Mouse (Mus musculus) embryo, embryonic 11.5 days (tissue): ENCODE results near the gene Slain1.
"Not testable (repeated sequence)": the region's sequence is repeated elsewhere in the genome, so short reads cannot be mapped to it uniquely, and the experiment has no call there.

Experiments
- DNase-seq: peaks from one replicate; pipeline ENCODE4 v3.0.0-alpha.2; 2012; ENCODE audit warnings: low read depth, low spot score

Gene Slain1

GRCm38 (mm10) chr14:103720637-103721355 lies 70.8 kb downstream of the Slain1 start:
- peak; percentile 39 for DNase-seq

- no peak for DNase-seq
These were observed 73.3 kb downstream of the Slain1 start for GRCm38 (mm10) chr14:103723314-103723713.

GRCm38 (mm10) chr14:103723841-103724240 lies 73.8 kb downstream of the Slain1 start:
- no peak for DNase-seq

DNA sequence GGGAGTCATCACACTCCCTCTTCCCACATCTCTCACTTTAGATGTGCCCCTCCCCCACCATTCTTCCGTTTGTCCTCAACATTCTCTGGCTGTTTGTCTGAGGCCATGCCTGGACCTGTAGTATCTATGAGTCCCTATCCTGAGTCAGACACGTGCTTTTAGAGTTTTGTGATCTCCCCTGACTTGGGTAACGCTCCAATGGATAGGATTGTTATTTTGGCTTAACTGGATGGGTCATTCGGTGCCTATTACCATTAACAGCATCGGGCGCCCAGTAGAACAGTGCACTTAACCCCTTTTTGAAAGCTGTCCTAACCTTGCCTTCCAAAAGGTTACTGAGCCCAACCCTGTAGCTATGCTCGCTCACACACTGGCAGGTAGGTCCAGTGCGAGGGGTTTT lies 78.5 kb downstream of the Slain1 start:
- no peak for DNase-seq

DNA sequence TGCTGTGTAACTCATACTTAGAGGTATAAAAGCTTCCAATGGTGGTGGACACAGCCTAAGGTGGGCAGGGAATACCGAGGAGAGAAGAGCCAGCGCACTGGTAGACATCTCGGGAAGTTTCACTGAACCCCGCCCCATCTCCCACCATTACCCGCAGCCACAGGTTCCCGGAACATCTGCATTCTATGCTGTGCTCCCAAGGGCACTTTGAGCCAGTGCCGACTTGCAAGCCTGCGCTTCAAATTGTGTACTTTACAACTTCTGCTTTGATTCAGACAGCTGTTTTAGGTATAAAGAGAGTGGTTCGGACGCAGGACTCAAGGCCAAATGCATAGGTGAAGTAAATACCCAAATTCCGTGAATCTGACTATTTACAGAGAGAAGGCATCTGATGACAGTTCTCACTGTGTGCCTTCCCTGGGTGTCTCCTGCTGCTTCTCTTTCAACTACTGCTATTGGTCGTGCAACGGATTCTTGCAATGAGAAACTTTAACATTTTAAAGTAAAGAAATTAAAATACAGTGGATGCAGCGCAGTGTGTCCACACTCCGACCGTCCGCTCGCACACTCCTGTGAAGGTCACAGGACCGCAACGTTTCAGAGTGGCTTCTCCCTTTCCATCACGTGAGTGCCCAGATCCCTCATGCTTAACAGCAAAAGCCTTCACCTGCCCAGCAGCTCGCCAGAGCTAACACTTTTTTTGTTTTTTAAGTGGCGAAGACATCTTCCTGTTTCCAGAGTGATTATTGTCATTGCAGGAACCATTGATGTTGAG lies 79.1 kb downstream of the Slain1 start:
- no peak for DNase-seq

DNA sequence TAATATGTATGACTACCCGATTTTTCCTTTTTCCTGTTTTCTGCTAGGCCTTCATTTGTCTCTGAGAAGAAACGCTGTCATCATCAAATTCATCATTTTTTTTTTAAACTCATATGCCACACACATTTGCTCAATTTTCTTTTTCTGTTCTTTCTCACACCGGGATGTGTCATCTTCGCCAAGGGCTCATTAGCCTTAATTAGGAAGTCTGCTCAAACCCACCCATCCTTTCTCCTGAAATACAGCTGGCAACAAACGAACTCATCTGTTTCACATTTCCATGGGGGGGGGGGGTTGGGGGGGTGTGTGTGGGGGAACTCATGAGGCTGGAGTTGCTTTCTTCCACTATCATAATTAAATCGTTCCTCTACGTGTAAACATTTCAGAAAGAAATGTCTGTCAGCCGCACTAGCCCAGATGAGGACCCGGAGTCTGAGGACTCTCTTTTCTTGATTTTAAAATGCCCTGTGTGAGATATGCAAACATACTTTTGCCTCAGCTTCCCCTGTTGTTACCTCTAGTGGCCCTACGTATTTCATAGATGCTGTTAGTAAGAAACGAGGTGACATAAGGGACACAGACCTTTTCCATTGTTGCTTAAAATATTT lies 79.8 kb downstream of the Slain1 start:
- DNase-seq, result no peak

- DNase-seq, result no peak
These were observed 82.6 kb downstream of the Slain1 start for GRCm38 (mm10) chr14:103732626-103733025.

GRCm38 (mm10) chr14:103741216-103741615 lies 91.2 kb downstream of the Slain1 start:
- DNase-seq, result no peak

GRCm38 (mm10) chr14:103742150-103742549 lies 92.1 kb downstream of the Slain1 start:
- no peak for DNase-seq

GRCm38 (mm10) chr14:103747345-103747744 lies 97.3 kb downstream of the Slain1 start:
- DNase-seq, result no peak

- not testable (repeated sequence) for DNase-seq
These were observed 100.6 kb downstream of the Slain1 start for GRCm38 (mm10) chr14:103750638-103751037.

DNA sequence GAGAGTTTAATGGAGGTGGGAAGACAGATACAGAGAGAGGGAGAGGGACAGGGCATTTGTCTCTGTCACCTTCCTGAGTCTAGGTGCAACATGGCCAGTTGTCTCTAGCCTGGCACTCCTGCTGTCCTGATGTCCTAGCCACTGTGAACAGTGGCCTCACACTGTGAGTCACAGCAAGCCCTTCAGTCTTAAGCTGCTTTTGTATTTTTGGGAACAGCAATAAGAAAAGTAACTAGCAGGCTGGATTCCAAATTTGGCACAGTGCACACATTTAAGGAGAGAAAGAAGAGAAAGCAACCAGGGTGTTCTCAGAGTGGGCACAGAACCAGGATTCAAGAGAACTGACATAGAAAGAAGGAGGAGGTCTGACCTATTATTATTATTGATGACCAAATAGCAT lies 101.4 kb downstream of the Slain1 start:
- no peak for DNase-seq

- no peak for DNase-seq
These were observed 102.7 kb downstream of the Slain1 start for GRCm38 (mm10) chr14:103752773-103753172.

DNA sequence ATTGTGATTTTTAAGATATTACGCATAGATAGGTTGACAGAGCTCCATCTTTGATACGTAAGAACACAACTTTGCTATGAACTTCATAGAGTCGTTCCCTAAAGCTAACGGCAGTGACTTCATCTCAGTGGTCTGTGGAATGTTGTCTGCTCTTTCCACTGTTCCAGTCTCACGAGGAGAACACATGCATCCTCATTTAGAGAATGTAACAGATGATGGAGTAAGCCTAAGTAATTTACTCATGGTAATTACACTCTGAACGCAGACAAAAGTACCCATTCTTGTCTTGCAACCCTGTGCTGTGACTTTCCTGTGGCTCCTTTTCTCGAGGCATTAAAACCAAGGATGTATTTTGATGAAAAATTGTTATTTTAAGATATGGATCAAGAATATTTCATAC lies 104.0 kb downstream of the Slain1 start:
- no peak for DNase-seq

DNA sequence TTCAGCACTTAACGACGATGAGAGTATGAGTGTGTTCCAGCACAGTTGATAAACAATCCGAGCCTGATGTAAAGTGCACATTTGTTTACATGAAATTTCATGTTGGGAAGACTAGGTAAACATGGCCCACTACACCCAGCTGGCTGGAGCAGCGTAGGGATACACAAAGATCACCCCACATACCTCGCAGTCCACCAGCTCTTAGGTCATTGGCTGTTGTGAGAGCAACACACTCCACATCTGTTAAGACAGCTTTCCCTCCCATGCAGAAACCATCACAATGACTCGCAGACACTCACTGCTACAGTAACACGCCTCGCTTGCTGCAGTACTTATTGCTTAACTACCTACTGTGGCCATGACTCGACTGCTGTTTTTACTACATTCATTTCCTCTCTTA lies 104.4 kb downstream of the Slain1 start:
- DNase-seq, result no peak
